Mouse (Mus musculus) E14TG2a.4 (cell line): ENCODE data around the gene Sympk.

Experiments used
- H3K27me3 ChIP-seq: 2 replicates; pipeline ENCODE4 v1.6.1; 2014; ENCODE audit warnings: low read length, control low read depth; ENCODE audit not compliant: insufficient read depth
- H3K36me3 ChIP-seq: 2 replicates; pipeline ENCODE4 v1.6.1; 2014; ENCODE audit warnings: low read length, control low read depth; ENCODE audit not compliant: insufficient read depth
- H3K4me1 ChIP-seq: replicated peaks from 2 replicates; pipeline ENCODE4 v1.6.1; 2014; ENCODE audit warnings: low read depth, low read length, control low read depth
- H3K4me3 ChIP-seq: replicated peaks from 2 replicates; pipeline ENCODE4 v1.5.1; 2014; ENCODE audit warnings: mild to moderate bottlenecking, low read length
- H3K9me3 ChIP-seq: 2 replicates; pipeline ENCODE4 v1.6.1; 2014; ENCODE audit warnings: low read length, control low read depth
- CTCF ChIP-seq: conservative IDR thresholded peaks from 2 replicates; pipeline ENCODE4 v1.5.1; 2014; ENCODE audit warnings: low read length
- NANOG ChIP-seq: IDR thresholded peaks from 2 replicates; pipeline ENCODE4 v1.6.1; 2014; ENCODE audit warnings: borderline replicate concordance, low read length, mixed read lengths
- POU5F1 ChIP-seq: IDR thresholded peaks from 2 replicates; pipeline ENCODE4 v1.6.1; 2014; ENCODE audit warnings: low read length, borderline replicate concordance

Sympk gene

DNA sequence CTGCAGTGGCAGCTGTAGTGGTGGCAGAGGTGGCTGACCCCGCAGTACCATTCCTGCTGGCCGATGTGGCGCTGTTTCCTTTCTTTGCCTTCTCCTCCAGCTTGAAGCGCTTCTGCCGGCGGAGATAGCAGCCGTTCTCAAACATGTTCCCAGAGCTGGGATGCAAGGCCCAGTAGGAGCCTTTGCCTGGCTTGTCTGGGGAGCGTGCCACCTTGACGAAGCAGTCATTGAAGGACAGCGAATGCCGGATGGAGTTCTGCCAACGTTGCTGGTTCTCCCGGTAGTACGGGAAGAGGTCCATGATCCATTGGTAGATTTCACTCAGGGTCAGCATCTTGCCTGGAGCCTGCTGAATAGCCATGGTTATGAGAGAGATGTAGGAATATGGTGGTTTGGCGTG is 9.7 kb upstream of the Sympk start:
- Histone ChIP-seq H3K27me3 (peaks cover 32% of the 10 kb centered on the region), H3K4me3 (peak overlapping the region; percentile 27), H3K36me3 (no peaks in the 10 kb centered on the region), H3K4me1 (peaks cover 29% of the 10 kb centered on the region), H3K9me3 (no peaks in the 10 kb centered on the region)
- TF ChIP-seq POU5F1 (no peak), NANOG (no peak), CTCF (no peak)

DNA sequence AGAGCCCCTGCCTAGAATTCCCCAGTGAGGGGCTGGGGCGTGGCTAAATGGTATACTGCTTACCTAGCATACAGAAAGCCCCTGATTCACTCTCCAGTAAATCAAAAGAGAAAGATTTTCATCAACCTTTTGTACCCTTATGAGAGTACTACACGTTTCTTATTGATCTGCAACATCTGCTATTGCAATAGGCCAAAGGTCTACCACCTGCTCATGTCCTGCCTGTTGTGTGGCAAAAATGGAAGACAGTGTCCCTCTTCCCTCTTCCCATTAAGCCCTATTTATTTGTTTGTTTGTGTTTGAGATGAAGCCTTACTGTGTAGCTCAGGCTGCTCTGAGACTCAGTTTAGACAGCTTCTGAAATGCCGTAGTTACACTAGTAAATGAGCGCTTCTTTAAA is 8.1 kb upstream of the Sympk start:
- no peak overlapping the region for H3K4me3 ChIP-seq
- H3K9me3 ChIP-seq, result no peaks in the 10 kb centered on the region
- H3K4me1 ChIP-seq, result peaks cover 42% of the 10 kb centered on the region
- TF ChIP-seq CTCF (no peak), NANOG (no peak), POU5F1 (no peak)
- H3K36me3 ChIP-seq, result no peaks in the 10 kb centered on the region
- H3K27me3 ChIP-seq, result peaks cover 38% of the 10 kb centered on the region

DNA sequence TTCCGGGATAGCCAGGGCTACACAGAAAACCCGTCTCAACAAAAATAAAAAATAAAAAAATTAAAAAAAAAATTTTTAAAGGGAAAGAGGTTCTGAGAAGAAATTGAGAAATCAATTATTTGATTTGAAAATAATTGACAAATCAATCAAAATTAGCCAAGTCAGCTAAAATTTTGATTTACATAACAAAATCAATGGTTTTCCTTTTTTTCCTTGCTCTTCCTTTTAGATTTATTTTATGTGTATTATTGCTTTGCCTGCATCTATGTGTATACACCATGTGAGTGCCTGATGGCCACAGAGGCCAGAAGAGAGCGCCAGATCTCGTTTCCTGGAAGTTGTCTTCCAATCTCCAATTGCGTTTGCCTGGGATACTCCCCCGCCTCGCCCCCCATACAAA is 6.3 kb upstream of the Sympk start:
- TF ChIP-seq POU5F1 (no peak), CTCF (no peak), NANOG (no peak)
- H3K4me3 ChIP-seq, result no peak overlapping the region
- peaks cover 41% of the 10 kb centered on the region for H3K4me1 ChIP-seq
- no peaks in the 10 kb centered on the region for H3K36me3 ChIP-seq
- no peaks in the 10 kb centered on the region for H3K9me3 ChIP-seq
- H3K27me3 ChIP-seq, result peaks cover 48% of the 10 kb centered on the region

DNA sequence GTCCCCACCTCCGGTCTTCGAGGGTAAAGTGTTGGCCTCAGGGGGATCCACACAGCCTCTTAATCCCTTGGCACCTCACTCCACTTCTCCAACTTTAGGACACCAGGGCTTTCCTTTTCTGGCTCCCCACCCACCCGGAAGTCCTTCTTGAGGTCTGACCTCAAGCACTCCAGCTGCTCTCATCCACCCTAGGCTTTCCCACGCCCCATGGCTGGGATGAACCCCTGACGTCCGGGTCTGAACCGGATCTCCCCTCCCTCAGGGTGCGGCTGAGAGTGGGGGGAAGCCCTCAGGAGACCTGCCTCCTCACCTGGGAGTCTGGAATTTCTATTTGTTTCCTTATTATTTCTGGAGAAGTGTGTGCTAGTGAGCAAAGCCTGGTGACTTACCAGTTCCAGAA is 3.1 kb upstream of the Sympk start:
- Histone ChIP-seq H3K4me3 (0 out of 2 replicates have a peak overlapping the region, but pooled peaks have one; percentile 14), H3K4me1 (peaks cover 47% of the 10 kb centered on the region), H3K27me3 (peaks cover 32% of the 10 kb centered on the region), H3K9me3 (no peaks in the 10 kb centered on the region), H3K36me3 (no peaks in the 10 kb centered on the region)
- TF ChIP-seq CTCF (no peak), NANOG (no peak), POU5F1 (no peak)

DNA sequence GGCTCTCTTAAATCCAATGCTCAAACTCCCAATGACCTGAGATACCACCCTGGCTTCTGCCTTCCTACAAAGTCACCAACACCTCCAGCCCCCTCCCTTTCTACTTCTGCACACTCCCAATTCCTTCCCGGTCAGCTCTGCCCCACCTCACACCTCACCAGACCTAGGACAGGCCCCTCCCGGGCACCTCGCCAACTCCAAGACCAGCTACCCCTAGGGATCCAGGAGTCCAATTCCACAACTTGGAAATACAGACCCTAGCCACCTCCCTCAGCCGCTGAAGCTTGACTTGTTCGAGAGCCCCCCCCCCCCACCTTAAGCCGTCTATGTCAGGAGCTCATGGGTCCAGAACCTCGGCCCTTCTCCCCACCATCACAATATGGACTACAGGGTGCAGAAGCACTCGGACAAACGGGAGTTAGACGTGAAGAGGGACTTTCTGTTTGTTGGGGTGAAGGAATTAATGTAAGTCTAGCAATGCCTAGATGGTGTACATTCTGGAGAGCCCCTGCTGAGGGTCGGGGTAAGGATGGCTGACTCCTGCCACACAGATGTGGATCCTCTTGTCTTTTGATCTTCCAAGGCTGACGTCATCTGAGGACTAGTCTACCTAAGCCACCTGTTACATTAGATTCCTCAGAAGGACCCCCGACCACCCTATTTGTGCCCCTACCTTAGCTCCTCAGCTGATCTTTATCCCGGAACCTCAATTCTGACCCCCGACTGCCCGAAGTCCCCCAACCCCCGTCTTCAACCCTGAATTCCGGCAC is 1.8 kb upstream of the Sympk start:
- H3K9me3 ChIP-seq, result no peaks in the 10 kb centered on the region
- H3K4me3 ChIP-seq, result peak overlapping the region; percentile 98
- no peak for TF ChIP-seq NANOG
- TF ChIP-seq CTCF, result no peak
- TF ChIP-seq POU5F1, result no peak
- H3K27me3 ChIP-seq, result peaks cover 32% of the 10 kb centered on the region
- H3K36me3 ChIP-seq, result no peaks in the 10 kb centered on the region
- H3K4me1 ChIP-seq, result peaks cover 52% of the 10 kb centered on the region

DNA sequence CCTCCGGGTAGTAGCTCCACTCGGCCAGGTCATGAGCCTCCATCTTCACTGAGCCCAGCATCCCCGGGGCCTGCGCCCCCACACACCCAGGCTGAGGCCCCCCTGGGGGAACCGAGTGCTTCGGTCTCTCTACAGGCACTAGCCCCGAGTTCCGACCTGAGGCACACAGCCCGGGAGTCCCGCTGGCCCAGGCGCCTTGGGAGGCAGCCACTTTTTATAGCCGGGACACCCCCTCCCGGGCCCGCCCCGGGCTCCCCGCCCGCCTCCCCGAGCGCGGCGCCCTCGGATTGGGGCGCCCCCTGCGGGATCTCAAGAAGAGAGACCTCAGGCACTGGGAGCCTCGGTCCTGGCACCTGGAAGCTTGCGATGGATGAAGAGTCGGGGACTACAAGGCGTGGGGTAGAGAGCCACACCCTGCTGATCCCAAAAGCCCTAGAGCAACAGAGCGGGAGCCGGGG is 791 bp upstream of the Sympk start, which contains the start of gene Foxa3:
TSS of gene Foxa3 (minus strand) at position 182 of the 458 bp plus-strand sequence.
- H3K4me1 ChIP-seq, result peaks cover 57% of the 10 kb centered on the region
- peak within 1 kb of the TSS; percentile 98 for H3K4me3 ChIP-seq
- H3K27me3 ChIP-seq, result peaks cover 32% of the 10 kb centered on the region
- no peaks in the 10 kb centered on the region for H3K9me3 ChIP-seq
- H3K36me3 ChIP-seq, result peaks cover 7% of the 10 kb centered on the region; the same call in 1 of the 2 replicates
- no peak for TF ChIP-seq POU5F1
- no peak for TF ChIP-seq CTCF
- no peak for TF ChIP-seq NANOG

DNA sequence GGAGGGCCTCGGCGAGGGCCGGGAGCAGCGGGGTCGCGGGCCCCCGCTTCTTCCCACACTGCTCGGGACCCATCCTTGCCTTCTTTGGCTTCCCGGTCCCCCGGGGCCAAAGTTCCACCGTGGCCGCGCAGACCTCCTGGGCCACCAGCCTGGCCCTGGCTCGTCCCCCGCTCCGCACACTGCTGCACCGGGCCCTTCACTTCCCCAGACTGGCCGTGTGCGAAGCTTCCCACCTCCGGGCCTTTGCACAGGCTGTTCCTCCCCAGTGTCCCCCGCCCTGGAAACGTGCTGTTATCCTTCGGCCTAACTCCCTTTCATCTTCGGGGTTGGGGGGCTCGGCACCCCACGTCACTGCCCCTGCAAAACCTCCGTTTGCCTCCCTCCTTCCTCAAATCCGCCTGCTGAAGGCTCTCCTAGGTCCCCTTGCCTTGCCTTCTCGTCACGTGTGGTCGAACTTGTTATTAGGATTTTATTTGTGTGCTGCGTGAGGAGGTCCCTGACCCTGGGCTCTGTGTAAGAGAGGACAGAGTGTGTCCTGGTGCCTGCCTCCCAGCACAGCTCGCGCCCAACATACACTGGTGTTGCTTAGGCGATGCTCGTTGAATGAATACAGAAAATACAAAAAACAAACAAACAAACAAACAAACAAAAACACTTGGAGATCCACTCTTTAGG is 541 bp downstream of the Sympk start:
- peak overlapping the region; percentile 98 for H3K4me3 ChIP-seq
- peaks cover 20% of the 10 kb centered on the region for H3K36me3 ChIP-seq
- no peaks in the 10 kb centered on the region for H3K9me3 ChIP-seq
- H3K4me1 ChIP-seq, result peaks cover 65% of the 10 kb centered on the region
- H3K27me3 ChIP-seq, result peaks cover 32% of the 10 kb centered on the region
- no peak for TF ChIP-seq POU5F1
- TF ChIP-seq NANOG, result no peak

DNA sequence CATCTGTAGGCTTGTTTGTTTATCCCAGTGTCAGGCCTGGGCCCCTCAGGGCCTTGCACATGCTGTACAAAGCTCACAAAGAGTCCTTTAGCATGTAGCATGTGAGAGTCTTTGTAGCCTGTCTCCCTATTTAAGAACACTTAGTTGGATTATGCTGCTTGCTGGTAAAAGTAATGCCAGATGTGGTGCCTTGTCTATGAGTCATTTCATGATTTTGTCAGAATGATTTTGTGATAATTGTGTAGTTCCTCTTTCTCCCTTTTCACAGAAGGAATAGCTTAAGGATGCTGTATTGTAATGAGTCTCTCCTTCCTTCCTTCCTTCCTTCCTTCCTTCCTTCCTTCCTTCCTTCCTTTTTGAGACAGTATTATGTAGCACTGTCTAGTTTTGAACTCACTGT is 3.9 kb downstream of the Sympk start:
- peaks cover 3% of the 10 kb centered on the region for H3K27me3 ChIP-seq
- peaks cover 53% of the 10 kb centered on the region for H3K36me3 ChIP-seq
- H3K4me3 ChIP-seq, result no peak overlapping the region
- peaks cover 50% of the 10 kb centered on the region for H3K4me1 ChIP-seq
- H3K9me3 ChIP-seq, result peaks cover 7% of the 10 kb centered on the region
- no peak for TF ChIP-seq CTCF
- no peak for TF ChIP-seq NANOG
- TF ChIP-seq POU5F1, result no peak
